Comparison of ENCODE assay signal across 41 mouse cellular contexts in the genomic region with DNA sequence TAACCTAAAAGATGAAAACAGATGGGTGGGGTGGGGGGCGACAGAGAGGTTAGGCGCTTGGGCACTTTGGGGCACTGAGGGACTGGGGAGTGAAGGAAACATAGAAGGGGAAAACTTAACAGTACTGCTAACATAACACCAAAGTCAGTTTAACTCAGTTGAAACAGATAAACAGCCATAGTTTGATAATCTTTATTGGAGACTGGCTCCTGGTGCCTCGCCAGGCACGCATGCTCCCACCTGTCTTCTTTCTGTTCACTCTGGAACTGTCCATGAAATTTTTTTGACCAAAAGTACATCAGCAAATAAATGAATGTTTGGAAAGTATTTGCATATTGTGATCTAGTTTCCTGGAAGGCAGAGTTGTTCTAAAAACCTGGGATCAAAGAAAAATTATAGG. TPM values are rescaled to one million over a fixed set of nuclear protein-coding genes. Genes with fewer than 3 reads are reported as not detected.
"Had no signal": no experiment of that assay in that cellular context is flagged by ENCODE, and none has a peak within 500 bp of the region (broad histone marks: within the 10 kb centered on the region; RNA-seq: fewer than 3 reads in every experiment).

No protein-coding gene starts in this region.

- H3K36me3 ChIP-seq: liver, embryonic 15.5 days; lung, embryonic 15.5 days; midbrain, embryonic 13.5 days; midbrain, embryonic 15.5 days had no signal

- H3K9me3 ChIP-seq: limb, embryonic 10.5 days; limb, embryonic 12.5 days; limb, embryonic 13.5 days; limb, embryonic 15.5 days; liver, embryonic 12.5 days; liver, embryonic 13.5 days; liver, embryonic 15.5 days; lung, embryonic 15.5 days; megakaryocyte, embryonic 14.5 days; midbrain, embryonic 10.5 days; midbrain, embryonic 12.5 days; midbrain, embryonic 13.5 days; midbrain, embryonic 15.5 days had no signal

- H3K9ac ChIP-seq: limb, embryonic 12.5 days; limb, embryonic 13.5 days; limb, embryonic 15.5 days; liver, embryonic 12.5 days; liver, embryonic 13.5 days; liver, embryonic 14.5 days; liver, embryonic 15.5 days; lung, embryonic 14.5 days; lung, embryonic 15.5 days; midbrain, embryonic 12.5 days; midbrain, embryonic 13.5 days; midbrain, embryonic 15.5 days had no signal

- H3K27me3 ChIP-seq: limb, embryonic 12.5 days; limb, embryonic 13.5 days; limb, embryonic 15.5 days; liver, embryonic 12.5 days; liver, embryonic 13.5 days; liver, embryonic 15.5 days; lung, embryonic 15.5 days; megakaryocyte, embryonic 14.5 days; midbrain, embryonic 12.5 days; midbrain, embryonic 13.5 days; midbrain, embryonic 15.5 days had no signal

- DNase-seq: left cerebral cortex, postnatal 4 days; liver; liver, embryonic 13.5 days; lung, adult 18-20 months; lung, adult 2 months; lung, embryonic 14.5 days; lung, postnatal 10 days; lung, postnatal 14 days; lung, postnatal 36 days; lung, postnatal 4 days; midbrain, embryonic 14.5 days had no signal

- H3K27ac ChIP-seq: left cerebral cortex, adult 2 months; limb, embryonic 10.5 days; limb, embryonic 12.5 days; limb, embryonic 13.5 days; limb, embryonic 15.5 days; liver, embryonic 12.5 days; liver, embryonic 13.5 days; liver, embryonic 14.5 days; liver, embryonic 15.5 days; lung, embryonic 15.5 days; macrophage; midbrain, embryonic 10.5 days; midbrain, embryonic 12.5 days; midbrain, embryonic 13.5 days; midbrain, embryonic 15.5 days had no signal

- H3K4me1 ChIP-seq: limb, embryonic 10.5 days; limb, embryonic 12.5 days; limb, embryonic 15.5 days; lung, embryonic 15.5 days; midbrain, embryonic 10.5 days; midbrain, embryonic 12.5 days; midbrain, embryonic 13.5 days; midbrain, embryonic 15.5 days had no signal

- ATAC-seq: liver, embryonic 12.5 days; lung, postnatal 0 days; midbrain, embryonic 13.5 days; midbrain, embryonic 15.5 days; midbrain, embryonic 16.5 days had no signal

- H3K4me3 ChIP-seq: left cerebral cortex, adult 2 months; limb, embryonic 10.5 days; limb, embryonic 12.5 days; limb, embryonic 13.5 days; limb, embryonic 15.5 days; liver, embryonic 12.5 days; liver, embryonic 13.5 days; liver, embryonic 15.5 days; lung, embryonic 15.5 days; megakaryocyte, embryonic 14.5 days; midbrain, embryonic 10.5 days; midbrain, embryonic 12.5 days; midbrain, embryonic 13.5 days; midbrain, embryonic 15.5 days; myocyte had no signal

- H3K4me2 ChIP-seq: limb, embryonic 12.5 days; limb, embryonic 13.5 days; limb, embryonic 15.5 days; liver, embryonic 11.5 days; liver, embryonic 12.5 days; liver, embryonic 13.5 days; liver, embryonic 15.5 days; lung, embryonic 14.5 days; lung, embryonic 15.5 days; midbrain, embryonic 11.5 days; midbrain, embryonic 12.5 days; midbrain, embryonic 13.5 days; midbrain, embryonic 15.5 days had no signal

RNA-seq across cellular contexts. Expression of gene Lmod2, which starts 43.7 kb away (rescaled TPM):
- total RNA-seq: left cerebral cortex, adult 18-20 months; left cerebral cortex, adult 2 months; left cerebral cortex, postnatal 10 days; left cerebral cortex, postnatal 14 days; left cerebral cortex, postnatal 25 days; left cerebral cortex, postnatal 36 days; left cerebral cortex, postnatal 4 days; megakaryocyte progenitor cell, adult 5-6 weeks; megakaryocyte, adult 5-6 weeks; midbrain, postnatal 0 days; monocyte, adult 5-6 weeks had no signal
- polyA plus RNA-seq: limb, embryonic 11.5 days; limb, embryonic 12.5 days; liver, embryonic 12.5 days; macrophage; midbrain, embryonic 11.5 days; midbrain, embryonic 12.5 days; midbrain, embryonic 13.5 days; midbrain, embryonic 14.5 days; midbrain, embryonic 15.5 days; midbrain, embryonic 16.5 days; midbrain, postnatal 0 days had no signal
